Comparison of ENCODE assay signal across 25 mouse cellular contexts in the genomic region with DNA sequence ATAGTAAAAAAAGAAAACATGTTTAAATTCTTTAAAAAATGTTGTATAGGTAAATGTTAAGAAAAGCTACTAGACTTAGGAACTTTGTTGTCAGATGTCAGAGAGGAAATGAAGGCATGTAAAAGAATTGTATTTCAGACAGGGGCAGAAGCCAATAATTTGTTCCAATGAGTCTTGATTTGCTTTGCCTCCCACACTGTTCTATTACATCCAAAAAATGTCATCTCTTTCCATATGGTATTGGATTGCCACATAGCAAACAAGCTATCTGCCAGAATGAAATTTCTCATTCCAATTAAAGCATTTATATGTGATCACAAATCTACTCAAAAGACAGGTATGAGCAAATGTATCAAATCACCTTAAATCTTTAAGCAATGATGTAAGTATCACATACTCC.
DNase-seq lines count a peak whose midpoint lies in the region; ATAC-seq lines count a peak whose summit lies in the region.
"Had no signal": no experiment of that assay in that cellular context is flagged by ENCODE, and none has a peak within 500 bp of the region (broad histone marks: within the 10 kb centered on the region; RNA-seq: fewer than 3 reads in every experiment).

No protein-coding gene starts in this region.

- H3K36me3 ChIP-seq in forebrain, embryonic 14.5 days (ENCODE audit: control insufficient read depth, insufficient read depth, low read length), result no peaks in the 10 kb centered on the region
- H3K36me3 ChIP-seq in forebrain, embryonic 11.5 days (ENCODE audit: control insufficient read depth, insufficient read depth, low read length), result no peaks in the 10 kb centered on the region
- H3K36me3 ChIP-seq: forebrain, embryonic 10.5 days; heart, embryonic 10.5 days; heart, embryonic 13.5 days had no signal

- H3K4me1 ChIP-seq in forebrain, embryonic 14.5 days (ENCODE audit: control insufficient read depth, insufficient read depth, low read length), result no peaks in the 10 kb centered on the region
- no peaks in the 10 kb centered on the region for H3K4me1 ChIP-seq in forebrain, embryonic 11.5 days (replicated peaks; ENCODE audit: control insufficient read depth, insufficient read depth, low read length)
- H3K4me1 ChIP-seq: forebrain, embryonic 10.5 days; heart, embryonic 10.5 days; heart, embryonic 13.5 days had no signal

- no peaks in the 10 kb centered on the region for H3K9me3 ChIP-seq in forebrain, embryonic 14.5 days (replicated peaks; ENCODE audit: control insufficient read depth, low read length)
- no peaks in the 10 kb centered on the region for H3K9me3 ChIP-seq in forebrain, embryonic 11.5 days (ENCODE audit: control insufficient read depth, low read length)
- H3K9me3 ChIP-seq: forebrain, embryonic 10.5 days; heart, embryonic 10.5 days; heart, embryonic 13.5 days had no signal

- no peak overlapping the region for H3K9ac ChIP-seq in forebrain, embryonic 14.5 days (ENCODE audit: low read length)
- no peak overlapping the region for H3K9ac ChIP-seq in forebrain, embryonic 11.5 days (ENCODE audit: low read length)
- H3K9ac ChIP-seq: forebrain, postnatal 0 days; heart, embryonic 13.5 days; hindbrain, embryonic 14.5 days had no signal

- no peak overlapping the region for H3K27ac ChIP-seq in forebrain, embryonic 14.5 days (ENCODE audit: low read depth, low read length)
- no peak overlapping the region for H3K27ac ChIP-seq in forebrain, embryonic 11.5 days (ENCODE audit: low read depth, low read length)
- H3K27ac ChIP-seq: forebrain, embryonic 10.5 days; heart, adult 2 months; heart, embryonic 10.5 days; heart, embryonic 13.5 days; hindbrain, embryonic 14.5 days; hindbrain, postnatal 0 days had no signal

- H3K4me2 ChIP-seq in forebrain, embryonic 14.5 days (ENCODE audit: low read length), result no peak overlapping the region
- no peak overlapping the region for H3K4me2 ChIP-seq in forebrain, embryonic 11.5 days (ENCODE audit: low read depth, low read length, severe bottlenecking)
- H3K4me2 ChIP-seq: heart, embryonic 13.5 days; hindbrain, embryonic 14.5 days had no signal

- ATAC-seq in forebrain, embryonic 14.5 days, result no peak
- ATAC-seq in forebrain, embryonic 11.5 days (replicated peaks; ENCODE audit: low FRiP score), result no peak
- ATAC-seq: activated CD4-positive, CD25-positive, alpha-beta regulatory T cell, adult 4 months; forebrain, postnatal 0 days; hindbrain, postnatal 0 days; inflammation-experienced regulatory T-cells, adult 6 months had no signal

- peak; percentile 26 for DNase-seq in forebrain, embryonic 14.5 days (ENCODE audit: low spot score)
- no peak for DNase-seq in forebrain, embryonic 11.5 days (ENCODE audit: low spot score)
- DNase-seq in layer of hippocampus, adult 18-20 months (ENCODE audit: low spot score in 2 of 2), result peak; percentile 8 to 66
- no peak for DNase-seq in layer of hippocampus, adult 8-10 months (ENCODE audit: low spot score in 2 of 2)
- DNase-seq in layer of hippocampus, adult 9-11 months, result peak; percentile 14
- no peak for DNase-seq in layer of hippocampus, postnatal 25 days (ENCODE audit: extremely low spot score in 1 of 2, low spot score in 1 of 2)
- DNase-seq in cerebellum, postnatal 25 days, result no peak
- DNase-seq: adrenal gland, adult 8-10 months; adrenal gland, postnatal 25 days; cerebellum, adult 11 months; cerebellum, adult 2 months; cerebellum, adult 9-11 months; forebrain, postnatal 0 days; gastrocnemius, postnatal 10 days; gastrocnemius, postnatal 36 days; heart, adult 2 months; heart, postnatal 14 days; heart, postnatal 4 days had no signal

- no peak overlapping the region for H3K4me3 ChIP-seq in forebrain, embryonic 14.5 days (ENCODE audit: low read depth, low read length)
- no peak overlapping the region for H3K4me3 ChIP-seq in forebrain, embryonic 11.5 days (ENCODE audit: low read depth, low read length)
- H3K4me3 ChIP-seq: forebrain, embryonic 10.5 days; heart, adult 2 months; heart, embryonic 10.5 days; heart, embryonic 13.5 days had no signal

- H3K27me3 ChIP-seq in forebrain, embryonic 14.5 days (replicated peaks; ENCODE audit: control insufficient read depth, insufficient read depth, low read length), result no peaks in the 10 kb centered on the region
- no peaks in the 10 kb centered on the region for H3K27me3 ChIP-seq in forebrain, embryonic 11.5 days (ENCODE audit: control insufficient read depth, insufficient read depth, low read length)
- H3K27me3 ChIP-seq: heart, embryonic 13.5 days had no signal

Comparison
In these comparisons a context has a peak if more than half of its experiments do, and no peak if none do; other contexts are left out.
1. DNase-seq: peak in forebrain, embryonic 14.5 days (single experiment), layer of hippocampus, adult 18-20 months (2 of 2) and layer of hippocampus, adult 9-11 months (single experiment); none in forebrain, embryonic 11.5 days (single experiment), layer of hippocampus, adult 8-10 months (0 of 2), layer of hippocampus, postnatal 25 days (0 of 2) and cerebellum, postnatal 25 days (0 of 2).